Mouse (Mus musculus) hindlimb bud, embryonic 11.5 days (tissue): ENCODE results near the gene Ift27.
A peak's percentile ranks its signal among the peaks of the same experiment; 100 is the strongest.

Experiments used
- DNase-seq: peaks from one replicate; pipeline ENCODE4 v3.0.0-alpha.2; 2012; ENCODE audit warnings: low read depth, low spot score; ENCODE audit errors: extremely low spot score

The Ift27 gene

DNA sequence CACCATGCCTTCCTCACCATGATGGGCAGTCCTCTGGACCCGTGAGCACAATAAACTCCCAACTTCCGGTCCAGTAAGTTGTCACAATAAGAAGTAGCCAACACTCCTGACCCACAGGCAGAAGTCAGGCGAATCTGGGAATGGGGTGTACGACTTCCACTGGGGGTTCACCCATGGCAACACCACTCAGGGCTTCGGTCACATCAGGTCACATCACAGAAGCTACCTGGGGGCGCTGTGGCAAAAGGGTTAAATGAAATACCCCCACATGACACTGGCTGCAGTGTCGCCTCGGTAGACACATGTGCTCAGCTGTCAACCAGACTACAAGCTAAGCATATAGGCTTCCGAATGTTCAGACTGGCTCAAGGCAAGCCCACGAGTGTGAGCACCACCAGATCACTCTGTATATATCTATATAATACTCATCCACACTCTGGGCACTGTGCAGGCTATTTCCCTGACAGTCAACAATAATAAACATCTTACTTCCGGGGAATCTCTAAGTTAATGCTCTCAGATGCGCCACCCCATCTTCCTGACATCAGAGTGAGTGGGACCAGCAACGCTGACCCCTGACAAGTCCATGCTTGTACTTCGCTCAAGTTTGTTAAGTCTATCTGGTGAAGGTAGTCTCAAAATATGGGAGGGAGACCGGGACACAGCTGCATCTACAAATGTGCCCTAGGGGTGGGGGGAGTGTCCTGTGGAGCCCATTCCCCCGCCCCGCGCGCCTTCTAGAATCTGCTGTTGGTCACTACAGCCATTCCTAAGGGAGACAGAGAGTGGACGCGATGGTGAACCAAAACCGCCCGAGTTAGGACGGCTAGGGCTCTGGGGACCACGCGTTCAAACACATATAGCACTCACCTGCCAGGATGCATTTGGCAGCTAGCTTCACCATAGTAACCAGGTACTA lies 749 bp downstream of the Ift27 start:
- DNase-seq: no peak

DNA sequence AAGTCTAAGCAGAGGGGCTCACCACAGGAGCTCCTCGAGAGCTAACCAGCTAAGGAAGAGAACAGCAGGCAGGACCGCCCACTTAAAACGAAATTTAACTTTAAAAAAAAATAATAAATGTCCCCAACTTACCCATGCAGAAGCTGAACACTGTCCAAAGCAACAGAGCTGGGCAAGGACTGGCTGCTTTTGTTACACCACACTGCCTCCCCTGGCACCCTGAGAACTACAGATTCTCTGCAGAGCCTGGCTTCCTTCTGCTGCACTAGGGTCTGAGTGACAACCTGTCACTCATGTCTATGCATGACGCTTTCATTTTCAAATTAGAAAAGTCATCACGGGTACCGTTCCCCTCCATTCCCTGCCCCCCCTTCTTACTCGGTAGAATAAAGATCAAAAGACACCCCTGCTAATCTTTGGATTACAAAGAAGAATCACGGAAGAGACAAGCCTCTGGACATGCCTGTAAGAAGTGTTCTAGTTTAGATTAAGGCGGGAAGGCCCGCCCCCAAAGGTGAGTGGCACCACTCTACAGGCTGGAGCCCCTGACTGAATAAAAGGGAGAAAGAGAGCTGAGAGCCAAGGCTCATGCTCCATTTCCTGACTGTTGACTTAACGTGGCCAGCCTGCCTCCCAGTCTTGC lies 1.5 kb downstream of the Ift27 start:
- no peak for DNase-seq

DNA sequence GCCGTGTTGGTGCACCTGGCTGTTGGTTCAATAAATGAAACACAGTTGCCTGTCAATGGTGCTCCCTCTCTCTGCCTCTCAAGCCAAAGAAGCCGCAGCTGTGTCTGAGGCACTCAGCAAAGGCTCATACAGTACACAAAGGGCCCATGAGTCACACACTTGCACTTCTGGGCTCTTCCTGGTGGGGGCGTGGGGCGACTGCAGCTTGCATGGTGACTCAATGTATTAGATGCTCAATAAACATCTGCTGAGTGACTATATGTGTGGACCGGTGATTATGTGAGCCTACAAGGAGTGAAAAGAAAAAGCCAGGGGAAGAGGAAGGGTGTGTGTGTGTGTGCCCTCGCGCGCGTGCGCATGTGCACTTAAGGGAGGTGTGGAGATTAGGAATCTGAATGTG lies 2.3 kb downstream of the Ift27 start:
- no peak for DNase-seq

DNA sequence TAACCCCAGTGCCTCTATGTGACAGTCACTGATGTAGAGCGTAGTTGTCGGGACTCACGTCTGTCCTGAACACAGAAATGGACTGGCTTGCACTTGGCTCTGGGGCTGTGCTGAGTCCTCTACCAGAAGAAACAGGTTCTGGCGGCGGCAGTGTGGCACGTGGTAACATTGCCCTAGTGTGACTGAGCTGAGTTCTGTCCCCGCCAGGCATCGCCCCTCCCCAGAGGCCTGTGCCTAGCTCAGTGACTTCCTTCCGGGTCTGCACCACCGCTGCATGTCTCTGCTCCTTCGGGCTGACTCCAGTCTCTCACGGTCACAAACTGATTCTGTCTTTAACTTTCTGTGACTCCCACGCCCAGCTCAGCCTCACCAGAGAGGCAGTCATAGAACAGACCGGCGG lies 3.2 kb downstream of the Ift27 start:
- DNase-seq: no peak

DNA sequence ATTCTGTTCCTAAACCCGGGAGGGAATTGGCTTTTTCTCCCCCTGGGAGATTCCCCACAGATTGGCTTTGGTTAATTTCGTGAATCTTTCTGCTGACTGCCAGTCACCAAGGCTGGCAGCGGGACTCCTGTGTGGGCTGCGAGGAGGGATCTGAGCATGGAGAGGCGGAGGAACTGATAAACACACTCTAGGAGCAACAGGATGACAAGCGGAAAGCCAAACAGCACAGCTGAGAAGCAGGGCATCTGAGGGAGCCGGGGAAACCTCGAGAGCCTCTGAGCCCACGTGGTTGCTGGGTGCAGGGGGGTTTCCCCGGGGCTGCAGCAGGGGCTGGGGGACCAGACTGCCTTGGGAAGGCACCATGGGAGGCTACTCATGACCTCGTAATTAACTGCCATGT lies 4.3 kb downstream of the Ift27 start:
- DNase-seq: no peak

DNA sequence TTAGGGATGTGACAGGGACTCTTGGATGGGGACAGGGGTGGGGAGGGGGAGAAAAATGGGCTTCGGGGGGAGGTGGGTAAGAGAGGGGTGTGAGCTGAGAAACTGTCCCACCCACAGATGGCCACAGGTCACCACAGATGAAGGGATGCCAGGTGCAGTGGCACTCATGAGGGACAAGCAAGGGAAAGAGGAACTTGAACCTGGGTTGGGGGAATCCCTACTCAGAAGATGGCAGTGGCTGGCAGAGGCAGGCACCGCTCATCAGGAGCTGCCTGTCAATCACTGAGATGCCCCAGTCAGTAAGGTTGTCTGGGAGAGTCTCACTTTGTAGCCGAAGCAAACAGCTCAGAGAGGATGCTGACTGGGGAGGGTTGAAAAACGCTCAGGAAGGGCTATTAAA lies 8.6 kb downstream of the Ift27 start:
- no peak for DNase-seq

DNA sequence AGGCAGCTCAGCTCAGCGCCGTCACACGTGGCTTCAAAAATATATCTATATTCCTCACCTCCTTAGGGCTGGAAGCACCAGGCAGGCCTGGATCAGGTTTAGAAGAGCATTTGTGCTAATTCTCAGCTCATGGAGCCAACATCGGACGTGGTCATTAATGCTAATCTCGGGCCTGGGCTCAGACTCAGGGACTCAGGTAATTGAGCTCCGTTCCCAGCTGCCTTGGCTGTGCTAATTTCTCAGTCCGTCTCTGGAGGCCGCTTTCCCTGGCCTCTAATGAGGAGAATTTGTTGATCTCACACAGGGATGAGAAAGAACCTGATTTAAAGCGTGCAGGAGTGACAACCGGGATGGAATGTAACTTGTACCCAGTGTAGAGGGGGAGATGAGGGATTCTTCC lies 9.4 kb downstream of the Ift27 start:
- DNase-seq: no peak

DNA sequence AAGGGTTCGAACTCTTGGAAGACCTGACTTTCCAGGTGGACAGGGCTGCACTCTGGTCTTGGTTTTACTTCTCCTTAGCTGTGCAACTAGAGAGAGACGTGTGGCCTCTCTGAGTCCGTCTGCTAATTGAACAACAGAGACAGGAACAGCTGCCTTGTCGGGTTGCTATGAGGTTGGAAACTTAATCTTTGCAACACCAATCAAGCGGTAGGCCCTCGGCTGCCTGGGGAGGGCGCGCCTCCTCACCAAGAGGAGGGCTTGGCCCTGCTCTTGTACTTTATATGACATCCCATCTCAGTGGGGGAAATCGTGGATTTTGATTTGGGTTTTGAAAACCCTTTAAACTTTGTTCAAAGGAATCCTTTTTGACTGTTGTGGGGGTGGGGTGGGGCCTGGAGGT lies 12.0 kb downstream of the Ift27 start:
- no peak for DNase-seq

DNA sequence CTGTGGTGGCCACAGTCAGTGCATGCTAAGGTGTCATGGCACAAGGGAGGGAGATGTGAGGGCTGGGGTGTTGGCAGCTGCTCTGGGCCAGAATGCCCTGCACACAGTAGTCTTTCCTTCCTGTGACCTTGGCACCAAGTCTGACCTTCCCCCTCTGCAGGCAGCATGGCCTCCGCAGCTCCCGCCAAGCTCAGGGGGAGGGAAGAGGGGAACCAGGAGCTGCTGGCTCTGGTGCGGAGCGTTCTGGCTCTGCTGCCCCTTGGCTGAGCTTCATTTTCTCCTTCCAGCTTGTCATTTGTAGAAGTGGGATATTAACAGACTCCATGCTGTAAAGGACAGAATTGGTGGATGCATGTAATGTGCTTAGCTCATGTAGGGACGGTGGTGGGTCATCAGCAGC lies 15.6 kb downstream of the Ift27 start:
- no peak for DNase-seq

DNA sequence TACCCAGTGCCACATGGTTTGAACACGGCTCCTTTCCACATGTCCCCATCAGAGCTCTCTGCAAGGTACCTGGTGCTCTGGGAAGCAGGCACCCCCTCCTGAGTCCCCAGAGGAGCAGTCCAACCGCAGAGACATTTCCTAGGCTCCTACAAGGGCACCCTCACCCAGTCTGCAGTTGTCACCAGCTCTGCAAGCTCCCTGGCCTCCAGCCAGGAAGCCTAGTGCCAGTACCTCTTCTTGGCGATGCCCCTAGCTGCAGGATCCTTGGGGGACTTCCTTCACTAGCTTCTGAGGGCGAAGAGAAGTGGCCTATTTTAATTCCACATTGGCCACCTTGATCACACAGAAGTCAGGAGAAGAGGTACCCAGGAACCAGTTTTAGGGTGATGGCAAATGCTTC lies 16.1 kb downstream of the Ift27 start:
- no peak for DNase-seq

DNA sequence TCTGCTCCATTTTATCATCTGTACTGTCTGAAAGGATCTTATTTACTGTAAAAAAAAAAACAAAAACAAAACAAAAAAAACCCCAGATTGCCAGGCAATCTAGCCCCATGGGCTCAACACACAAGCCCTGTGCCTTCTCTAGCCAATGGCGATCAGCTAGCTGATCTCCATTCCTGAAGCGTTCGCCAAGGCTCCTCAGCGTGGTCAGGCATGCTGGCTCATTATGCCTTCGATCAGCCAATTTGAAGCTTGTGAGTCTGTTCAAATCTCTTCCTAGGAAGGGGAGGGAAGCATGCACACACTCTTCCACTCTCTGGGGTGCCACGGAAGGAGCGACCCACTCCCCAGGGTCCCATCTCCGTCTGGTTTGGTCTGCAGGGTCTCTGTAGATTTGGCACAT lies 16.6 kb downstream of the Ift27 start:
- DNase-seq: no peak

DNA sequence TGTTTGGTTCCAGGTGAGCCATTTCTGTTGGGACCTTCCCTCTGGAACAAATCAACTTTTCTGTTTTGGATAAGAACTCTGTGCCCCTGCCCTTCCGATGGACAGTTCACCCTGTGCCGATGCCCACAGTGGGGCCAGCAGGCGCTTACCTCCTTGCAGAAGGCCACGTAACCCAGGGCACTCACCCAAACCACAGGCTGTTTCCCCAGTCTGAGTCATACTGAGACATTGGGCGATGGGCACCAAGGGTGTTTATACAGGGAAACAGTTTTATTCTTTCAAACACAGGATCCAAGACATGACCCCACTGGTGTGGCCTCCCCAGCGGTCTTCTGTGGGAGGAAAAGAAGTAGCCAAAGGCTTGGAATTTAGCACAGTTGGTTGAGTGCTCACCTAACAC lies 18.5 kb downstream of the Ift27 start:
- DNase-seq: no peak

DNA sequence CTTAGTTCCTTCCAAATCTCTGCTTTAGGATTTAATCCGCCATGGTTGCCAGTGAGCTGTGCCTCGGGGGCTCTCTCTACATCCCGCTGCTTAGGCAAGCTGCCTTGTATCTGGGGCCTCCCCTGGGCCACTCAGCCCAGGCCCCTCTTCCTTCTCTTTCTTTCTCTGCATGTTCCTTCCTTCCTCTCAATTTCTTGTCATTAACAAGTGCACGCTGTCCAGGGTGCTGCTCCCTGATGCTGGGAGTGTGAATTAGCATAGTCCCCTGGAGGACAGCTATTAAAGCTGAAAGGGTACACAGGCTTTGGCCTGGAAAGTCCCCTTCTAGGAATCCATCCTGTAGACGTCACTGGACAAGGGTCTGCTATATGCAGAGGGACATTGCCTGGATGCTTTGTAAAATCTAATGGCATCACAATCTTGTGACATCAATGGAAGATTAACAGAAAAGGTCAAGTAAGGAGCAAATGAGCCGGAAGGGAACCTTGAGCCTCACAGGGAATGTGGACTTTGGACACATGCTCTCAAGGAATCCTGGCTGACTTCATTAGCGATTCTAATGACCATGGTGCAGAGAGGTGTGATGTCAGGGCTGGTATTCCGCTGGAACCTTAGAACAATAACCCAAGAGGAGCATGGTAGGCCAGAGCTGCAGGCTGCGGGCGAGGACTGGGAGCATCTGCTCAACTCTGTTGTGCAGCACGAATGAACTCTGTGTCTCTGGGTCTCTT lies 20.7 kb downstream of the Ift27 start:
- peak; percentile 2 for DNase-seq

DNA sequence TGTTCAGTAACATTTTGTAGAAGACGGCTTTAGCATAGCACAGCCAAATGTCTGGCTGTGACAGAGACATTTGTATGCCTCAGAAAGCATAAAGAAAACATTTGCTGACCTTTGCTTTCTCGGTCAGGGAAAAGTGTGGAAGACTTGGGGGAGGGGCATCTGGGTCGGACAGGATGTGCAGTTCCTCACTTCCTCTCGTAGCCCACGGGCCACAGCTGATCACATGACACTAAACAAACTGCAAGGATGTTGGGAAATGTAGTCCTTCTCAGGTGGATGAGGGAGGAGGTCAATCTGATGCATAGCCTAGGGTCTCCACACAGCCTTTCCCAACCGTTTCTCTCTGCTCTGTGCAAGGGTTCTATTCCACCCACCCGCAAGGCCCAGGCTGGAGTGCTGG lies 25.3 kb downstream of the Ift27 start:
- no peak for DNase-seq

DNA sequence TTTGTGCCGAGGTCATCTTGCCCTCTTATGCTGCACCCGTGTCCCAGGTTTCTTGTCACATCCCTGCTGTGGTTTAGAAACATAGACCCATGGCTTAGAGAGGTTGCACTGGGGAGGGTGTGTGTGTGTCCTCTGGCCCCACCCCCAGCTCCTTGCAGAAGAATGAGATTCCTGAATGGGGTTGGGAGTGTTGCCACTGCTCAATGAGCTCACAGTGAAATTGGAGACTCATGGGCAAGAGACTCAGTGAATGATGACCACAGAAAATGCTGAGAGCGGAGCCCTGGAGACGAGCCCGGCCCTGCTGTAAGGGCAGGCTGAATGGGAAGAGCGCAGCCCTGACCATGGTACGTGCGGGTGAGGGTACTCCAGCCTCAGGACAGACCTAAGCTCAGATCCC lies 33.7 kb downstream of the Ift27 start:
- no peak for DNase-seq

DNA sequence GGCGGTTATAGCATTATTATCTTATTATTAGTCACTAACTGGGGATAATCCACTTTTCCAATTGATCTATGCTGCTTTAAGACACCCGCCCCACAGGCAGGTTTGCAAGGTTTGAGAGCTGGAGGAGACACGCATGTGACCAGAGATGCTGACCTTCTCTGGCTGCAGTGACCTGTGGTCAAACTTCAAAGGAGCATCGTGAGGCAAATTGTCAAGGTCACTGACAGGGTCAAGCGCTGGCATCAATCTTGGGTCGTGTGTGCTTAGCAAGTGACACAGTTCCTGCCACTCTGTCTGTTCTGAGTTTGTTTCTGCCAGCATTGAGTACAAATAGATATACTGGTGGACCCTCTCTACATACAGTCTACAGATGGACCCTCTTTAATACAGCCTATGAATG lies 39.3 kb downstream of the Ift27 start:
- DNase-seq: no peak

DNA sequence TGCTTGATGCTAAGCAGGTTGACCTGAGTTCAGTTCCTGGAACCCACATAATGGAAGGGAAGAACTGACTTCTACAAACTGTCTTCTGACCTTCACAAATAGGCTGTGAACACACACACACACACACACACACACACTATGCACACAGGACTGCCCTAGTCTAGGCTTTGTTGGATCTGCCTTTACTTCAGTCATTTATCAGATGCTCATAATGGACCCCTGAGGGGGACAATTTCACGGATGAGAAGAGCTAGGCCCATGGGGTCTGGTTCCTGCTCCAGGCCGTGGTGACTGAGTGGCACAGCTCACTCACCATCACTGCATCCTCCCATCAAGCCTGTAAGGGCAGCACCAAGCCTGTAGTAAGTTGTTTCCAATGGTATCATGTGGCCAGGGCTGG lies 40.5 kb downstream of the Ift27 start:
- no peak for DNase-seq

DNA sequence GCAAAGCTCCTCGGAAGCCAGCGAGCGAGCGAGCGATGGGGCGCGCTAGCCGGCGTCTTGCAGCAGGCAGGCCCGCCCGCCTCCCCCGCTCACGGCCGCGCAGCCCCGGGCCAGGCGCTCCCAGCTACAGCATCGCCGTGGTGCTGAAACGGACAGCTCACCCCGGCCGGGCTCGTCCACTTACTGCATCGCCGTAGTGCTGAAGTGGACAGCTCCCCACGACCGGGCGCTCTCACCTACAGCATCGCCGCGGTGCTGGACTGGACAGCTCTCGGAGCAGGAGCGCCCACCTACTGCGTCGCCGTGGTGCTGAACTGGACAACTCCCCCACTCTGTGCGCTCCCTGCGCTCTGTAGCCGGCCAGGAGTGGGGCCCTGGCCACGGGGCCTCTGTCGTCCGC lies 54.2 kb downstream of the Ift27 start, which contains the start of gene Cacng2:
Gene Cacng2, minus strand, starts transcription at position 325 of the 400 bp plus-strand sequence.
- peak; percentile 97 for DNase-seq

DNA sequence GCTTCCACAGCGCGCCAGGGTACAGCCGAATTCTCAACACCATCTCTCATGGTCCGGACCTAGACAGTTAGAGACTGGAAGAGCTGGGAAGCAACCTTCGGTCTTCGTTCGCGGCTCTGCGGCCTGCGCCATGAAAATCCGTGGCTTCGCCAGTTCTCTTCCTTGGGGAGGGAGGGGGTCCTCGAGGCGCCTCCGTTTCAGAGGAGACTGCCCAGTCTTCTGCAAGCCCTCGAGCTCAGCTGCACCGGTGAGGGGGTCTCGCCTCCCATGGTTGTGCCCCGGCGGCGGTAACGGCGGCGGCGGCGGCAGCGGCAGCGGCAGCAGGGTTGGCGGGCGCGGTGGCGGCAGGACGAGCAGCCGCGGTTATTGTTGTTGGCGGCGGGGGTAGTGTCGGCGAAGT lies 54.7 kb downstream of the Ift27 start:
- no peak for DNase-seq

DNA sequence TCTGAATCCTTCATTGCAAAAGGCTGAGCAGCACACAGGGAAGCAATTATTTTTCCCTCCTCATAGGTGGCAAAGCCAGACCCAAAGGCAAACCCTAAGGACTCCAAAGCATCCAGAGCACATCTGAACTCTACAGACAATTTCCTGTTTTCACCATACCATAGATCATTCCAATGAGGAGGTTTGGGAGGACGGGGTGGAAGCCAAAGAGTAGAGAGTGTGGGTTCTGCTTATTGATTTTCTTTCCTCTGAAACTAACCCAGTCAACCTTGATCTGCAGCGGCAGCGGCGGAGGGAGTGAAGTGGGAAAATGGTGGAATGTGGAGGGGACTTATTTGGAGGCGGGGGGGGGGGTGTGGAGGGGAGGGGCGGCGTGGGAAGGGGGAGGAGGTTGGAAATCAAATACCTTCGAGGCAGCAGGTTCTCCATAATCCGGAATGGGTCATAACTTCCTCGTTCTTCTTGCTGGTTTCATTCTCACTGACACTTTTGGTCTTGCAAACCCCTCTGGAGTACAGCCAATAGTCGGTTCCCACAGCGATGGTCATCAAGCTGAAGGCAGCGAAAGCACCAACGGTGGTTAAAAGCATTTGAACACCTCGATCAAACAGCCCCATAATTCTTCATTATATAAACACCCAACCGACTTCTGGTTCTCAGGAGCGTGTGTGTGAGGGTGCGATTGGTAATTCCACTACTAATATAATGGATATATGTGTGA lies 55.5 kb downstream of the Ift27 start:
- DNase-seq: no peak

DNA sequence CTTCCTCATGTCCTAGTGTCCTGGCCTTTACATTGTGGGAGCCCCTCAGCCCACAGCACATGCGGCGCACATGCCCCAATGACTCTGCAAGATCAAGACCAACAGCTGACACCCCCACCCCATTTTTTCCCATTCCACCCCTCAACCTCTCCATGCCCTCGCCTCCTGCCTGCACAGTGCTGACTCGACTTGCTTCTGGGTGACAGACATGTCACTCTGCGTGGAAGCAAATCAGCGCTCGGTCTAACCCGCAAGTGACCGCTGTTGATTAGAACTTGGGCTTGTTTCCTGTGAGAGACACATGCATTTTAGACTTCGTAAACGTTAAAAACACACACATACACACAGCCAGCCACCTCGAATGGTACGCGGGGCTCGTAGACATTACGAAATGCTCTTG lies 56.2 kb downstream of the Ift27 start:
- no peak for DNase-seq
